Mouse (Mus musculus) cerebellum, postnatal 36 days (tissue): ENCODE measurements around the gene Wdr60.

Experiments
- DNase-seq, 2 experiments: peaks; one replicate each; pipeline ENCODE4 v3.0.0; 2021 to 2022; ENCODE audit warnings: mixed read lengths in 2 of 2

Wdr60 gene

DNA sequence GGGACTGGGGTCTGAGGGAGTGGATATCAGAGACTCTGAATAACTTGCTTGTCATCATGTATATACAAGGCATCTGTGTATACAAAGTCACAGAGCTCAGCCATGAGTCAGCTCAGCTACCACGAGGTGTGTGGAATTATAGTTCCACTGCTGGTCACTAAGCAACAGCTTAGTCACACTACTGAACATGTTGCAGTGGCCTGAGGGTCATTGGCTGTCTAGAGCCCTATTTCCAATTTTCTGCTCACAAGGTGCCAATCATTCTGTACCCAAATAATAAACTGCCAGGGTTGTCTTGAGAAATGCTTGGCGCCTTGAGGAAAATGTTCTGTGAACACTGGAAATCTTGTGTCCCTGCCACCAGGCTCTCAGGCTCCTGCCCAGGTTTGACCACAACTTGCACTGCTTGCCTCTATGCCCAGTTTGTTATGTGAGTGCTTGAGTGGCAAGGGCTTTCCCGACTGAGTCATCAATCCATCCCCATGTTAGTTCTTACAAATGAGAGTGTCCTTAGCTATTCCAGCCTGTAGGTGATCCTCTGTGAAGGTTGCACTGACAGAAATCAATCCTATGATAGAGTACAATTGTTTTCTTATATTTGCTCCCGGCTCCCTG is 81.3 kb downstream of the Wdr60 start:
- DNase-seq = no peak

DNA sequence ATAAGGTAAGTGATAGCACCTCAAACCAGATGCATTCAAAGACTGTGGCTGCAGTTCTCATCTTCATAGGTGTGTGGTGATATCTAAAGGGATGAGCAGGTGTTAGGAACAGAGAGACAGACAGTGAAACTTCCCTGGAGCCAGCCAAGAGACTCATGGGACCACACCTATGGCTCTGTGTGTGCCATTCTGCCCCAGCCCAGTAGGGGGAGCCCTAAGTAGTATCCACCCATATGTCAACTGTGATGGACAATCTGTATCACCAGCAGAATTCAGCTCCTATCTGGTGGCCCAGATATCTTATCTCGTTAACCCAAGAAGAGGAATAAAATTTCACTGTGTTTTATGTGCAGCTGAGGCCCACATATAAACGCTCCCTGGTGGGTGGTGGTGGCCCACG is 85.9 kb downstream of the Wdr60 start:
- DNase-seq = no peak

DNA sequence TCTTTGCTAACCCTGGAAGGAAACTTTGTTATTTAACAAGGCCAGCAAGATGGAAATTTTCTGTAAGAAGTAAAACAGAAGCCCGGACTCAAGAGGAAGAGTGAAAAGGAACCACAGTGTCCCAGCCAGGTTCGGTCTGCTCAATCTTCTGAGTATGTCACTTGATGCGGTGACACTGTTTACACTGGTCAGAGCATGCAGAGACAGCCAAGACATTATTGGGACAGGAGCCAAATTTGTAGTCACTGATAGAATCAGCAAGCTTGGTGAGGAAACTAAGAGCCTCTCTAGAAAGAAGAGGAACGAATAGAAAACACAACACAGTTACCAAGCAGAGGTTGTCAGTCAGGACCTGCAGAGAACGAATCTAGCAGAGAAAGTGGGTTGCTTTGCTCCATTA is 93.2 kb downstream of the Wdr60 start:
- no peak for DNase-seq

DNA sequence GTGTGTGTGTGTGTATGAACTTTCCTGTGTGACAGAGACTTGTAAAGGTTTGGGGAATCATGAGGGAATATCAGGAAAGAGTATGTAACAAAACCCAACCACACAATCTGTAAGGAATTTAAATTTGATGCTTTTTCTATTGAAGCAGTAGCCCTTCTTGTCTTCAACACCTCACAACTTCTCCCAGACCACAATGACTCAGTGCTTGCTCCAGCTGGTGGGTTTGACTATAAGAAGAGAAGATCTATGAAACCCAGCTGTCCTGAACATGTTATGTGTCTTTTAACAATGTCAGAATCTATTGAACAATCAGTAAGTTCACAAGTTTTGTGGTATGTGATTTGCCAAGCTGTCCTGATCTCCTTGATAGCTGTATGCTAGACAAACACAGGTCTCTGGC is 97.5 kb downstream of the Wdr60 start:
- no peak for DNase-seq

DNA sequence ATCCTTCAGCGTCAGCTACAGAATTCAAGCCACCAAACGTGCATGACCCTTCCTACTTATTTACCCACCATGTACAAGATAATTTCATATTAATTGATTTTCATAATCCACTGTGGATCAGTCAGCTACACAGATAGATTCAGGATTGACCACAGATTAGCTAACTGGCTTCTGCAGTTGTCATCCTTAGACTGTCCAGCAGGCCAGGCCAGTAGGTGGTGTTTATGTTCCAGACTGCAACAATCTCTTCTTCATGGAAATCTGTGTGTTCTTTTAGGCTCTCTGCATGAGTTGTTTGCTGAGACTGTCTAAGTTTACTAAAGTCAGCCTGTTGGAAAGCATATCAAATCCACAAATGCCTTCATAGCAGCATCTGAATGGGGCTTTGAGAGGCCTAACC is 103.1 kb downstream of the Wdr60 start:
- DNase-seq = no peak

DNA sequence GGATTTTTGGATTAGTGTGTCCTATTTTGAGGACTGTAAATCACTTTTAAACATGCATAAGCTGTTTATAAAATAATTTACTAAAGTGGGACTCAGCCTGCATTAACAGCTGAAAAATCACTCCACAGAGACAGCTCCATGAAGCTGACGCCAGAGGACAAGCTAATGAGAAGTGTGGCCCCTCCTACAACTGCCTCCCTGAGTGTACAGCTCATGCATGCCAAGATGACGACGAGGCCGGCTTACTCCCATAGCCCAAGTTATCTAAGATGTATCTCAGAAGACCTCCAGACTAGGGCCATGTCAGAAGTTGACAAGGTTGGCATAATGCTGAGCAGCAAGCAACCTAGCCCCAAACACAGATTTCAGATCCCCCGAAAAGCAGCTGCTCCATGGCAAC is 103.6 kb downstream of the Wdr60 start:
- no peak for DNase-seq

DNA sequence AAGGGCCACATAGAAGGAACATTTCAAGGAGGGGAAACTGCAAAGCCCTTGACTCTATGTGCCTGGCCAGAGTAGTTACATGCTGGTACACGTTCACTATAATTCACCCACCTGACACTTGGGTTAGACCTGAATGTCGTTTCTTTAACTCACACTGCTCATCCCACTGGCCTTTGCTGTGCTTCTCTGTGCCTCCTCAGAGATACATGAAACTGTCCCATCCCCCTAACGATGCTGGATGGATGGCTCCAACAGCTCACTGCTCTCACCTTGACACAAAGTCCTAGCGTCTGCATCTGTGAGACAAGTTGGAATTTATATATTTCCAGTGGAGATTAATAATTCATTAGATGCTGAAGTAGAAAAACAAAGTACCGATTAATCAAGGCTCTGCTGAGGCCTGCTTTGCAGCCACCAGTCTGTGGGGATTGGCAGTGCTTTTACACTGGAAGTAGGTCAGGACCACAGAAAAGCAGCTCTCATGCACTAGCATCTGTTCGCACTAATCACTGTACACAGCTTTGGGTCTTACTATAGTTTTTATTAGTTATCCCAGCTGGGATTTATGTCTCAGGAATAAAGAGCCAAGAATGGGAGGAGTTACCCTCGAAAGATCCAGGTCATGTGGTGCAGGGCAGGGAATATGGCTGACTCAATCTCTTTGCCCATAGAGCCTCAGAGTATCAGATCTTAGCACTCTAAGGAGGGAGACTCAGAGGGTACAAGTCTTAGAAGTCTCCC is 105.9 kb downstream of the Wdr60 start:
- DNase-seq = no peak
